Mouse (Mus musculus) heart, embryonic 16.5 days (tissue): Measurements from ENCODE around the gene Ulk4. TPM values are rescaled to one million over a fixed set of nuclear protein-coding genes. Genes with fewer than 3 reads are reported as not detected.

Source experiments
- ATAC-seq: fragments of 200-750 bp; cut with Nextera tagmentation; replicated peaks from 2 replicates; pipeline ENCODE4 v1.8.0; 2017; ENCODE audit warnings: moderate number of reproducible peaks; ENCODE audit not compliant: insufficient read depth, low FRiP score; ENCODE audit errors: extremely low read depth
- H3K27ac ChIP-seq: fragments of 300-500 bp; sonication (generic); 2 replicates; pipeline ENCODE4 v1.5.1; 2014; ENCODE audit warnings: mild to moderate bottlenecking, low read length, control low read depth, moderate library complexity
- H3K27me3 ChIP-seq: fragments of 300-500 bp; sonication (generic); 2 replicates; pipeline ENCODE4 v1.6.1; 2014; ENCODE audit warnings: low read length, mixed read lengths; ENCODE audit not compliant: control insufficient read depth, insufficient read depth
- H3K36me3 ChIP-seq: fragments of 300-500 bp; sonication (generic); 2 replicates; pipeline ENCODE4 v1.6.1; 2014; ENCODE audit not compliant: control insufficient read depth, insufficient read depth
- H3K4me1 ChIP-seq: fragments of 300-500 bp; sonication (generic); 2 replicates; pipeline ENCODE4 v1.6.1; 2014; ENCODE audit warnings: low read length, mixed read lengths; ENCODE audit not compliant: control insufficient read depth, insufficient read depth
- H3K4me2 ChIP-seq: fragments of 300-500 bp; sonication (generic); 2 replicates; pipeline ENCODE4 v1.6.1; 2014; ENCODE audit warnings: low read depth, mild to moderate bottlenecking, control low read depth, low read length
- H3K4me3 ChIP-seq: fragments of 300-500 bp; sonication (generic); 2 replicates; pipeline ENCODE4 v1.5.1; 2014; ENCODE audit warnings: mild to moderate bottlenecking, control low read depth, low read length
- H3K9ac ChIP-seq: fragments of 300-500 bp; sonication (generic); 2 replicates; pipeline ENCODE4 v1.6.1; 2014; ENCODE audit warnings: low read length, control low read depth
- H3K9me3 ChIP-seq: fragments of 300-500 bp; sonication (generic); replicated peaks from 2 replicates; pipeline ENCODE4 v1.6.1; 2016; ENCODE audit warnings: low read length; ENCODE audit not compliant: control insufficient read depth
- WGBS: fragments of 180-500 bp; shearing (Covaris S2); extraction: QIAGEN DNeasy Blood & Tissue Kit; methylation state at CpG from one replicate; pipeline ENCODE4 v1.1.7; 2014; 5-methylcytosine and 5-hydroxymethylcytosine counted together
- polyA plus RNA-seq: library from polyadenylated mRNA; unstranded; fragments of >200 nt; fragmentation: Nextera tagmentation; extraction: Ambion mirVana; gene quantifications from 2 replicates; pipeline ENCODE4 v1.2.1, GENCODE M21; 2015

Gene Ulk4
- polyA plus RNA-seq, 1 experiment from 2014 or later, result 105 TPM

GRCm38 (mm10) chr9:121076291-121076690, 200.7 kb downstream of the Ulk4 start:
- ATAC-seq, result no peak
- 58% methylated on average over 12 of the region's 12 CpGs for WGBS
- no peak overlapping the region for H3K4me3 ChIP-seq

GRCm38 (mm10) chr9:121075246-121075645, 201.8 kb downstream of the Ulk4 start:
- no peak for ATAC-seq
- Histone ChIP-seq H3K4me2 (no peak overlapping the region), H3K27ac (no peak overlapping the region), H3K27me3 (no peaks in the 10 kb centered on the region), H3K36me3 (no peaks in the 10 kb centered on the region), H3K9ac (no peak overlapping the region), H3K4me1 (peaks cover 15% of the 10 kb centered on the region), H3K4me3 (no peak overlapping the region), H3K9me3 (no peaks in the 10 kb centered on the region)
- WGBS, result 91% methylated on average over 4 of the region's 4 CpGs

More at GRCm38 (mm10) chr9:121076291-121076690, 200.7 kb downstream of the Ulk4 start:
- no peaks in the 10 kb centered on the region for H3K9me3 ChIP-seq
- peaks cover 10% of the 10 kb centered on the region for H3K4me1 ChIP-seq
- no peak overlapping the region for H3K9ac ChIP-seq
- no peaks in the 10 kb centered on the region for H3K27me3 ChIP-seq
- H3K36me3 ChIP-seq, result no peaks in the 10 kb centered on the region
- no peak overlapping the region for H3K27ac ChIP-seq
- no peak overlapping the region for H3K4me2 ChIP-seq

GRCm38 (mm10) chr9:121074726-121075125, 202.3 kb downstream of the Ulk4 start:
- no peaks in the 10 kb centered on the region for H3K9me3 ChIP-seq
- H3K4me3 ChIP-seq, result no peak overlapping the region
- H3K36me3 ChIP-seq, result no peaks in the 10 kb centered on the region
- no peak overlapping the region for H3K9ac ChIP-seq
- no peak overlapping the region for H3K4me2 ChIP-seq
- no peak for ATAC-seq
- no peak overlapping the region for H3K27ac ChIP-seq
- WGBS, result 80% methylated on average over 3 of the region's 3 CpGs
- H3K27me3 ChIP-seq, result no peaks in the 10 kb centered on the region
- peaks cover 11% of the 10 kb centered on the region for H3K4me1 ChIP-seq

GRCm38 (mm10) chr9:121072127-121072757, 204.8 kb downstream of the Ulk4 start:
- Histone ChIP-seq H3K4me1 (peaks cover 7% of the 10 kb centered on the region), H3K27me3 (no peaks in the 10 kb centered on the region), H3K36me3 (no peaks in the 10 kb centered on the region), H3K27ac (no peak overlapping the region), H3K9me3 (no peaks in the 10 kb centered on the region), H3K9ac (no peak overlapping the region), H3K4me2 (no peak overlapping the region), H3K4me3 (no peak overlapping the region)
- WGBS, result 61% methylated on average over 8 of the region's 8 CpGs
- no peak for ATAC-seq

GRCm38 (mm10) chr9:121071461-121072126, 205.4 kb downstream of the Ulk4 start:
- Histone ChIP-seq H3K9ac (no peak overlapping the region), H3K36me3 (no peaks in the 10 kb centered on the region), H3K4me1 (peaks cover 7% of the 10 kb centered on the region), H3K27me3 (no peaks in the 10 kb centered on the region), H3K4me3 (no peak overlapping the region), H3K4me2 (no peak overlapping the region), H3K27ac (no peak overlapping the region), H3K9me3 (no peaks in the 10 kb centered on the region)
- WGBS, result 71% methylated on average over 10 of the region's 10 CpGs
- peak; percentile 39; the same call in 1 of the 2 replicates for ATAC-seq

- no peak overlapping the region for H3K27ac ChIP-seq
- H3K4me3 ChIP-seq, result no peak overlapping the region
- no peak overlapping the region for H3K9ac ChIP-seq
- peaks cover 7% of the 10 kb centered on the region for H3K4me1 ChIP-seq
- ATAC-seq, result no peak
- no peak overlapping the region for H3K4me2 ChIP-seq
- H3K9me3 ChIP-seq, result no peaks in the 10 kb centered on the region
- 43% methylated on average over 11 of the region's 11 CpGs for whole genome bisulfite sequencing
- H3K36me3 ChIP-seq, result no peaks in the 10 kb centered on the region
- no peaks in the 10 kb centered on the region for H3K27me3 ChIP-seq
Measured at GRCm38 (mm10) chr9:121071050-121071449, 205.9 kb downstream of the Ulk4 start.

- H3K4me1 ChIP-seq, result peaks cover 7% of the 10 kb centered on the region
- H3K4me3 ChIP-seq, result no peak overlapping the region
- WGBS, result 82% methylated on average over 5 of the region's 5 CpGs
- H3K4me2 ChIP-seq, result no peak overlapping the region
- no peak overlapping the region for H3K9ac ChIP-seq
- ATAC-seq, result no peak
- no peaks in the 10 kb centered on the region for H3K9me3 ChIP-seq
- no peaks in the 10 kb centered on the region for H3K36me3 ChIP-seq
- no peak overlapping the region for H3K27ac ChIP-seq
- no peaks in the 10 kb centered on the region for H3K27me3 ChIP-seq
Measured at GRCm38 (mm10) chr9:121068115-121068514, 208.9 kb downstream of the Ulk4 start.

- H3K9ac ChIP-seq, result no peak overlapping the region
- H3K4me3 ChIP-seq, result no peak overlapping the region
- H3K4me2 ChIP-seq, result no peak overlapping the region
- 78% methylated on average over 10 of the region's 10 CpGs for WGBS
- H3K9me3 ChIP-seq, result no peaks in the 10 kb centered on the region
- no peaks in the 10 kb centered on the region for H3K27me3 ChIP-seq
- H3K27ac ChIP-seq, result no peak overlapping the region
- H3K36me3 ChIP-seq, result no peaks in the 10 kb centered on the region
- H3K4me1 ChIP-seq, result peaks cover 13% of the 10 kb centered on the region
- no peak for ATAC-seq
Measured at GRCm38 (mm10) chr9:121067043-121067442, 210.0 kb downstream of the Ulk4 start.

GRCm38 (mm10) chr9:121065383-121065978, 211.5 kb downstream of the Ulk4 start:
- no peak for ATAC-seq
- peaks cover 11% of the 10 kb centered on the region; the same call in 1 of the 2 replicates for H3K4me1 ChIP-seq
- no peaks in the 10 kb centered on the region for H3K36me3 ChIP-seq
- no peak overlapping the region for H3K27ac ChIP-seq
- H3K9ac ChIP-seq, result no peak overlapping the region
- no peaks in the 10 kb centered on the region for H3K27me3 ChIP-seq
- no peak overlapping the region for H3K4me2 ChIP-seq
- no peak overlapping the region for H3K4me3 ChIP-seq
- no peaks in the 10 kb centered on the region for H3K9me3 ChIP-seq
- 82% methylated on average over 10 of the region's 10 CpGs for WGBS
